Mouse (Mus musculus) hindbrain, embryonic 10.5 days (tissue): ENCODE measurements around the gene Hspb8. TPM values are rescaled to one million over a fixed set of nuclear protein-coding genes. Genes with fewer than 3 reads are reported as not detected.
"Not testable (repeated sequence)": the region's sequence is repeated elsewhere in the genome, so short reads cannot be mapped to it uniquely, and the experiment has no call there.

ENCODE experiments used
- DNase-seq: peaks from one replicate; pipeline ENCODE4 v3.0.0-alpha.2; 2017; ENCODE audit warnings: low spot score
- H3K27ac ChIP-seq: fragments of 300-500 bp; sonication (generic); 2 replicates; pipeline ENCODE4 v1.5.1; 2016; ENCODE audit warnings: mild to moderate bottlenecking, moderate library complexity
- H3K27me3 ChIP-seq: fragments of 300-500 bp; sonication (generic); 2 replicates; pipeline ENCODE4 v1.6.1; 2016; ENCODE audit warnings: mild to moderate bottlenecking; ENCODE audit not compliant: poor library complexity, insufficient read depth, severe bottlenecking
- H3K36me3 ChIP-seq: fragments of 300-500 bp; sonication (generic); 2 replicates; pipeline ENCODE4 v1.6.1; 2016; ENCODE audit warnings: mild to moderate bottlenecking, moderate library complexity
- H3K4me1 ChIP-seq: fragments of 300-500 bp; sonication (generic); replicated peaks from 2 replicates; pipeline ENCODE4 v1.6.1; 2016; ENCODE audit warnings: mild to moderate bottlenecking
- H3K4me3 ChIP-seq: fragments of 300-500 bp; sonication (generic); 2 replicates; pipeline ENCODE4 v1.5.1; 2016; ENCODE audit warnings: mild to moderate bottlenecking, moderate library complexity
- H3K9me3 ChIP-seq: fragments of 300-500 bp; sonication (generic); 2 replicates; pipeline ENCODE4 v1.6.1; 2016; ENCODE audit warnings: mild to moderate bottlenecking, moderate library complexity
- WGBS: fragments of 180-500 bp; shearing (Covaris S2); methylation state at CpG from one replicate; pipeline ENCODE4 v1.1.7; 2016; 5-methylcytosine and 5-hydroxymethylcytosine counted together
- polyA plus RNA-seq: library from polyadenylated mRNA; unstranded; fragments of >200 nt; fragmentation: Nextera tagmentation; extraction: Ambion mirVana; gene quantifications from 2 replicates; pipeline ENCODE4 v1.2.1, GENCODE M21; 2016

Hspb8 gene
- polyA plus RNA-seq, 1 experiment from 2014 or later = 9.7 TPM

DNA sequence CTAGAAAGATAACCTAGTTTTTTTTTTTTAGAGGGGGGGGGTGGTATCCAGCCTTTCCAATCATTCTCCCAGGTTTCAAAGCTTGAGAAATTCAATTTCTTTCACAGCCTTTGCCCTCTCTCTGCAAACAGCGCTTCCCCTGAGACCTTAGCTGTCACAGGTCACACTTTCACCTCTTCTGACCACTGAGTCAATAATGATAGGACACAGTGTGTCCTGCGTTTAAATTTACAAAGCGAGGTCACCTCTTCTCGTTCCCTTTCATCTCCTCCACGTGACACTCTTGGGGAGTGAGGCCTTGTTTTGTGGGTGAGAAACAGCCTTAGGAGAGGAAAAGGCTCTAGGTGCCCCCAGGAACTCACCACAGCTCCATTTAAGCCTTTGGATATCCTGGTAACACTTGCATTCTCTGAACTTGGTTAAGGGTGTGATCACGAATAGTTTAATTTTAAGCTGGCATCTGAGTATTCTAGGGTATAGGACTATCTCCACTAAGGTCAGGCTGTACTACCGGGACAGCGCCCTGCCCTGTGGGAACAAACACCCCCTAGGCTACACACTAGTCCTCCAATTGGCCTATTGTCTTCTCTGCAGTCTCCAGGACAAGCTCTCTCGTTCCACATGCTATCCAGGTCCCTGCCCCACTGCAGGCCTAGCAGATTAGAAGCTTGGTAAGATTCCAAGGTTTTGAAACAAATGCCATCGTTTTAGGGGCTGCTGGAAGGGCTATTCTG, 23.1 kb upstream of the Hspb8 start:
- Histone ChIP-seq H3K27me3 (peaks cover 55% of the 10 kb centered on the region), H3K27ac (0 out of 2 replicates have a peak overlapping the region, but pooled peaks have one; percentile 8), H3K9me3 (no peaks in the 10 kb centered on the region), H3K4me3 (no peak overlapping the region), H3K4me1 (peaks cover 40% of the 10 kb centered on the region), H3K36me3 (peaks cover 67% of the 10 kb centered on the region)
- no peak for DNase-seq
- 45% methylated on average over 10 of the region's 10 CpGs for WGBS

DNA sequence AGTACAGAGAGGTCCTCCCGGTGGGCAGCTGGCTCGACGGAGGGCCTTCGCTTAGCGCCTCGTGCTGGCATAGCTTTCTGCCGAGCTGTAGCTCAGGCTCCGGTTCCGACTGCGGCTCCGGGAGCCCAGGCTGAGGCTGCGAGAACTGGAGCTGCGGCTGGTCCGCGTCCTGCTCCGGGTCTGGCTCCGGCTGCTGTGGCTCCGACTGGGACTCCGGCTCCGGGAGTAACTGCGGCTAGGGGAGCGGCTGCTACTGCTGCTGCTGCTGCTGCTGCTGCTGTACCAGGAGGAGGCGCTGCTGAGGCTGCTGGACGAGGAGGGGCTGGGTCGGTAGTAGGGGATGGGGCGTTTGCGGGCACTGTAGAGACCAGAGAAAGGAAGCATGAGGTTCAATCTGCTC, 21.9 kb upstream of the Hspb8 start:
- Histone ChIP-seq H3K9me3 (no peaks in the 10 kb centered on the region), H3K4me1 (peaks cover 42% of the 10 kb centered on the region), H3K4me3 (no peak overlapping the region), H3K36me3 (peaks cover 56% of the 10 kb centered on the region), H3K27ac (no peak overlapping the region), H3K27me3 (peaks cover 44% of the 10 kb centered on the region)
- peak; percentile 40 for DNase-seq
- WGBS = 58% methylated on average over 27 of the region's 27 CpGs

DNA sequence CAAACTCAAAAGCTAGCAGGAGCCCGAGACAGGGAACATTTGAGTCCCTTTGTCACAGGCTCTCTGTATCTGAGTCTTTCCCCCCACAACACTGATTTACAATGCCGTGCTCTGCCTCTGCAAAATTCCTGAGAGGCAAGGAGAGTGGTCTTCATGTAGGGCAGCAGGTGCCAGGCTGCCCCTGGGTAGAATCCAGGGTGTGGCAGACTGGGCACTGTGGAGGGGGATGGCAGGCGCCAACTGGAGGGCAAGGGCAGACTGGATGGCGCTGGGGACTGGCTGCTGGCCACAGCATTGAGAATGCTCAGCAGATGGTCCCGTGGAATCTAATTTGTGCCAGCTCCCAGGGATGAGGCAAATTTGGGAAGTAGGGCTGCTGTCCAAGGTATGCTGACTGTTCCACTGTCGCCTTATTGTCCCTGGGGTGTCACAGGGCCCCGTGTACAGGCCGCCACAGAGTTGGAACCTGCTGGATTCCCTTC, 20.8 kb upstream of the Hspb8 start:
- H3K9me3 ChIP-seq = no peaks in the 10 kb centered on the region
- no peak overlapping the region for H3K4me3 ChIP-seq
- no peak overlapping the region for H3K27ac ChIP-seq
- H3K36me3 ChIP-seq = peaks cover 50% of the 10 kb centered on the region
- H3K27me3 ChIP-seq = peaks cover 39% of the 10 kb centered on the region
- no peak for DNase-seq
- H3K4me1 ChIP-seq = peaks cover 36% of the 10 kb centered on the region
- WGBS = 85% methylated on average over 8 of the region's 8 CpGs

DNA sequence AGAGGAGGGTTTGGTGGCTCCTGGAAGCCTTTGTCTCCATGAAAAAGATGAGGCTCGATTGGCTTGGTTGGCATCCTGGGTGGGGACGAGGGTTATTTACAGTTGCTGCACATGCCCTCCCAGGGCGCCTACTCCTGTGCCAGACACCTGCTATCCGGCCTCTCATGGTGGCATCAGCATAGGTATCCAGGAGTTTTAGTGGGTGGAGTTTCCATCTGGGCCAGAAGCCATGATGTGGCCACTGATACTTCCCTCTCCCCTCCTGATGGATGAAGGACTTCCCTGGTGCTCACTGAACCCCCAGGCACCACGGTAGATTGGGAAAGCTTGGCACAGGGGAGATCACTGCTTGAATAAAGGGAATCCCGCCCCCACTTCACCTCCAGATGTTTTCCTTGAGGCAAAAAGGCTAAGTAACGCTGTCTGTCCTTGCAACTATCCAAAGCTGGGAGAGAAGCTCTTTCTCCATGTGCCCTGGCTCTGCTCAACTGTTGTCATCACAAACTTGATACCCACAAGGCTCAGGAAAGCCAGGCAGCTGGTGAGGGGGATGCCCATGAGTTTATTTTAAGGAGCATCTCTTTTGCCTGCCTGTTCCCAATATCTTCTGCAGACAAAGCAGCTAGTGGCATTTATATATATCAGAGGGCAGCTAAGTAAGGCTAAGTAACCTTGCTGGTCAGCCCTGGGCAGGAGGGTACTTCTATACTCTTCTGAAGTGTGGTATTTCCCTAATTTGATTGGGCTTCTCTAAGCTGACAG, 20.2 kb upstream of the Hspb8 start:
- H3K27ac ChIP-seq = no peak overlapping the region
- no peaks in the 10 kb centered on the region for H3K9me3 ChIP-seq
- 74% methylated on average over 7 of the region's 7 CpGs for WGBS
- H3K27me3 ChIP-seq = peaks cover 33% of the 10 kb centered on the region
- H3K4me1 ChIP-seq = peaks cover 36% of the 10 kb centered on the region
- peaks cover 50% of the 10 kb centered on the region for H3K36me3 ChIP-seq
- DNase-seq = no peak
- no peak overlapping the region for H3K4me3 ChIP-seq

DNA sequence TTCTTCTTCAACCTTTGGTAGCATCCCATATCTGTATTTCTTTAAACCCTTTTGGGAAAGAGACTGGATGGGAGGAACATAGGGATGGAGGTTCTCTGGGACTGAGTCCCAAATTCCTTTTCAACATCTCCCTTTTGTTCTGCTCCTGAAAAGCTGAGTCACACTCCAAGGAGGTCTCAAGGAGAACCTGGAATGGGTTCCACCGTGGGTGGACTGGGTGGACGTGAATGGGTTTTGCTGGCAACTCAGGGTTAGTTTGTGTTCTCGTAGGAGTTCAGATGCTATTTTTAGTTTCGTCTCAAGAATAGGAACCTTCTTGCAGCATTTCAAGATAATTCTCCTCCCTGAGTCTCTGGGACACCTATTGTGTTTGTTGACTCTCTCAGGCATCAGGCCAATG, 17.6 kb upstream of the Hspb8 start:
- Histone ChIP-seq H3K27me3 (peaks cover 15% of the 10 kb centered on the region; the same call in 1 of the 2 replicates), H3K9me3 (no peaks in the 10 kb centered on the region), H3K36me3 (peaks cover 32% of the 10 kb centered on the region), H3K4me1 (peaks cover 27% of the 10 kb centered on the region), H3K4me3 (no peak overlapping the region), H3K27ac (no peak overlapping the region)
- no peak for DNase-seq
- 70% methylated on average over 4 of the region's 4 CpGs for WGBS

DNA sequence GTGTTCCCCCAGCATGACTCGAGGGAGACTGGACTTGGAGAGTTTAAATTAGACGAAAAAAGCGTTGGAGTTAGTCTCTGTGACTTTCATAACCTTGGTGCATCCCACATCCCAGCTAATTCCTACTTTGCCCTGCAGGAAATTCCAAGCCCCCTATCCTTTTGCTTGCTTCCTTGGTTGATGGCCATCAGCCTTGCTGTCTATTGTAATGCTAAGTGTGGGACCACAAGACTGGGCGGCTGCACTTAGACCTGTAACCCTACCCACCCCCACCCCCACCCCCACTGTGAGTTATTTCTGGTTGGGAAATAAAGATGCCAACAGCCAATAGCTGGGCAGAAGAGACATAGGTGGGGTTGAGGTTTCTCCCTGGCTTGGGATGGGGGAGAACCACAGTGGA, 15.7 kb upstream of the Hspb8 start:
- Histone ChIP-seq H3K36me3 (peaks cover 14% of the 10 kb centered on the region), H3K4me1 (peaks cover 27% of the 10 kb centered on the region), H3K27me3 (0 out of 2 replicates have a peak, but pooled peaks cover under 1% of the 10 kb centered on the region), H3K27ac (no peak overlapping the region), H3K9me3 (no peaks in the 10 kb centered on the region), H3K4me3 (no peak overlapping the region)
- WGBS = 30% methylated on average over 4 of the region's 4 CpGs
- DNase-seq = no peak

DNA sequence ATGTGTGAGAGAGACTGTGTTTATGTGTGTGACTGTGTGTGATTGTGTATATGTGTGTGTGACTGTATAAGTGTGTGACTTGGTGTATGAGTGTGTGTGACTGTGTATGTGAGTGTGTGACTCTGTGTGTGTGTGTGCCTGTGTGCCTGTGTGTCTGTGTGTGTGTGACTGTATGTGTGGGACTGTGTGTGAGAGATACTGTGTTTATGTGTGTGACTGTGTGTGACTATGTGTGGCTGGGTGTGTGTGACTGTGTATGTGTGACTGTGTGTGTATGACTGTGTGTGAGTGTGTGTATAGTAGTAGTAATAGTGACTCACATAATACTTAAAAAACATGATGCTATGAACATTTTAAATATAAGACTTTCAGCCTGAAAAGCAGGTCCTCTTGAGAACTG, 13.5 kb upstream of the Hspb8 start:
- H3K27me3 ChIP-seq = no peaks in the 10 kb centered on the region
- no peak for DNase-seq
- no peak overlapping the region for H3K4me3 ChIP-seq
- H3K36me3 ChIP-seq = no peaks in the 10 kb centered on the region
- H3K4me1 ChIP-seq = peaks cover 27% of the 10 kb centered on the region
- H3K27ac ChIP-seq = no peak overlapping the region
- no peaks in the 10 kb centered on the region for H3K9me3 ChIP-seq

DNA sequence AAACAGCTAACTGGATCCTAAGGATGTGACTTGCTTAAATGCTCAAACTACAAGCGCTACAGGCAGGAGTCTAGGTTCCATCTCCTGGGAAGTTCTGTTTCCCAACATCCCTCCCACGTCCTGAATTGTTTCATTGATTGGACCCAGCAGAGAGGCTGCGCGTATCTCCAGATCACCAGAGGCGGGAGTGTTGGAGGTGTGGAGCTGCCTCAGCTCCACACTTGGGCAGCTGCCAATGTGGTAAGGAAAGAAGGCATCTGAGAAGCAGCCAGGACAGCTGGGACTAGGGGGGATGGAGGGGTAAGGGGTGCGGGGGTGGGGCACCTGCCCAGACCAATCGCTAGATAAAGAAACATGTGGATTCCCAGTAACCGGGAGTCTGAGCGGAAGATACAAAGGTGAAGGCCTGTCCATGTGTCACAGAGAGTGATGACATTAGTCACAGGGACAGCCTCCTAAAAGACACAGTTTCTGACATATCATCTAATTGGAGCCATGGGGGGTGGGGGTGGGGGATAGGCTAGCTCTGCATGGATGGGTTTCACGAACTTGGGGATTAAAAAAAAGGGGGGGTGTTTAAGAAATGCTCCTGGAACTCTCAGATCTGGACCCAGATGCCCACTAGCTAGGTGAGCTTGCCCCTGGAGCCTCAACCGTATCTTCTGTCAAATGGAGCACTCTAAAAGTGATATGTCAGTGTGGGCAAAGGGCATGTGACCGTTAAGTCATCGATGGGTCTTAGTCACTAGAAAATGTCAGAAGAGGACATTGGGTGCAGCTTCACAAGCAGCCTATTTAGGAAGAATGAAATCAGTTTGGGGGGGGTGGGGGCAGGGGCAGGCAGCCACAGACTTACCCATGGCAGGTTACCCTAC, 12.5 kb upstream of the Hspb8 start:
- Histone ChIP-seq H3K4me3 (no peak overlapping the region), H3K9me3 (no peaks in the 10 kb centered on the region), H3K36me3 (no peaks in the 10 kb centered on the region), H3K27me3 (no peaks in the 10 kb centered on the region), H3K27ac (no peak overlapping the region), H3K4me1 (peaks cover 23% of the 10 kb centered on the region)
- 70% methylated on average over 13 of the region's 13 CpGs for WGBS
- DNase-seq = no peak

DNA sequence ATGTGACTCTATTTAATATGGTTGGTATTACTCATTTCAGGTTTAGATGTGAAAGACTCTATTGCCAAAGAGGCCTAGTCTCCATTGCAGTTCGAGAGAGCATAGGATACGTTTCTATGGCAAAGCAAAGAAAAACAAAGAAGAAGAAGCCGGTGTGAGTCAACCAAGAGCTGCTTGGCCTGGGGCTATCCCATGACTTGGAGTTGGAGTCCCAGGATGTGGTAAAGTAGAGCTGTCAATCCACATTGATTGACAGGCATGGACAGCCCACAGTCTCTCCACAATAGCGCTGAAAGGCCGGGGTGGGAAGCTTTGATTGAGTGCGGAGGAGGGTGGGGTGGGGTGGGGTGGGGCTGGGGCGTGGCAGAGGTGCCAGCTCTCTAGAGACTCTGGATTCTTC, 10.2 kb upstream of the Hspb8 start:
- no peak for DNase-seq
- 53% methylated on average over 7 of the region's 7 CpGs for WGBS
- Histone ChIP-seq H3K27ac (no peak overlapping the region), H3K4me3 (no peak overlapping the region), H3K27me3 (no peaks in the 10 kb centered on the region), H3K4me1 (peaks cover 15% of the 10 kb centered on the region; the same call in 1 of the 2 replicates), H3K9me3 (no peaks in the 10 kb centered on the region), H3K36me3 (no peaks in the 10 kb centered on the region)

DNA sequence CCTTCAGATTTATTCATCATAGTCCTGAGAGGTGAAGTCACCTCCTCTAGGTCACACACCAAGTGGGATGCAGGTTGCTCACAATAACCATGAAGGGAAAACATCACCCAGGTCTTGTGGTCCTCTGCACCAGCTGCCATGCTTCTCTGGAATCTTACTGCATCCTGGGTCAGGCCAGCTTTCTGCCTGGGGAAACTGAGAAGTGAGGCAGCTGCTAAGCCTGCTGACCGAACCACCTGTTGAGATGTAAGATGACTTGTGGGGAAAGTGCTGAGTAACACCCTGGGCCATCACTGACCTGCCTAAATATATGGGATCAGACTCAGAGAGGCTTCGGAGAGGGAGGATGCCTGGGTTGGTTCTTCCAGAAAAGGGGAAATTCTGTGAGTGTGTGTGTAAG, 4.0 kb upstream of the Hspb8 start:
- Histone ChIP-seq H3K36me3 (no peaks in the 10 kb centered on the region), H3K4me3 (no peak overlapping the region), H3K9me3 (no peaks in the 10 kb centered on the region), H3K27ac (no peak overlapping the region), H3K4me1 (peaks cover 23% of the 10 kb centered on the region), H3K27me3 (peaks cover 20% of the 10 kb centered on the region)
- DNase-seq = no peak
- 88% methylated on average over 2 of the region's 2 CpGs for WGBS

DNA sequence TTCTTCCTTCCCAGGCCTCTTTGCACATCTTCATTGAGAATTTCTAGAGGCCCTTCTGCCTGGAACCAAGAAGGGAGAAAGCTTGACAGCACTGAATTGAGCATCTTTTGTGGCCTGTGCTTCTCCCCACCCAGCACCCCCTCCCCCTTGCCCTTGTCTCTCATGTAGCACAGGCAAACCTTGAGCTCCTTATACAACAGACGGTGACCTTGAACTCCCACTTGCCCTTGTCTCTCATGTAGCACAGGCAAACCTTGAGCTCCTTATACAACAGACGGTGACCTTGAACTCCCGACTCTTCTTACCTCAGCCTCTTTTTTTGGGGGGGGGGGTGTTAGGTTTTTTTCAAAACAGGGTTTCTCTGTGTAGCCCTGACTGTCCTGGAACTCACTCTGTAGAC, 3.0 kb upstream of the Hspb8 start:
- 0 out of 2 replicates have a peak overlapping the region, but pooled peaks have one; percentile 16 for H3K27ac ChIP-seq
- H3K4me1 ChIP-seq = peaks cover 29% of the 10 kb centered on the region
- peaks cover 23% of the 10 kb centered on the region for H3K27me3 ChIP-seq
- H3K36me3 ChIP-seq, H3K4me3 ChIP-seq, DNase-seq, H3K9me3 ChIP-seq: not testable (repeated sequence)
- WGBS = 90% methylated on average over 3 of the region's 3 CpGs

DNA sequence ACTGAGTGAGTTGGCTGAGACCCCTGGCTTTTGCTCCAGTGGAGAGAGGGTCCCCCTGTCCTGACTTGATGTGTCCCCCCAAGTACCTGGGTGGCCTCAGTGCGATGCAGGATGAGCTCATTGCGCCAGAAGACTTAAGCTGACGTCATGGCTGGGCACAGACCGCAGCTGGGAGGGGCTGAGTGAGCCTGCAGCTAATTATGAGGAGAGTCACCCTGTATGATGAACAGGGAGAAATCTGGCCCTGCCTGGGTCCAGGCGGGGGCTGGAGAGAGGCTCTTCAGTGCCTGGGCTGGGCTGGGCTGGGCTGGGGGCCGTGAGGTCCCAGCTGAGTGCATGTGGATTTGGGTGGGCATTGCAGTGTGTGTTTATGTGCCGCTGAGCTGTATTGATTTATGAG, 2.6 kb upstream of the Hspb8 start:
- Histone ChIP-seq H3K36me3 (no peaks in the 10 kb centered on the region), H3K4me3 (no peak overlapping the region), H3K27me3 (peaks cover 23% of the 10 kb centered on the region), H3K9me3 (no peaks in the 10 kb centered on the region), H3K27ac (0 out of 2 replicates have a peak overlapping the region, but pooled peaks have one; percentile 16), H3K4me1 (peaks cover 33% of the 10 kb centered on the region)
- WGBS = 71% methylated on average over 7 of the region's 7 CpGs
- no peak for DNase-seq
